Mouse (Mus musculus): ENCODE measurements around the gene Isca1. TPM values are rescaled to one million over a fixed set of nuclear protein-coding genes. Genes with fewer than 3 reads are reported as not detected.

Isca1 gene
- polyA plus RNA-seq, 1 experiment from 2014 or later: 131 TPM

DNA sequence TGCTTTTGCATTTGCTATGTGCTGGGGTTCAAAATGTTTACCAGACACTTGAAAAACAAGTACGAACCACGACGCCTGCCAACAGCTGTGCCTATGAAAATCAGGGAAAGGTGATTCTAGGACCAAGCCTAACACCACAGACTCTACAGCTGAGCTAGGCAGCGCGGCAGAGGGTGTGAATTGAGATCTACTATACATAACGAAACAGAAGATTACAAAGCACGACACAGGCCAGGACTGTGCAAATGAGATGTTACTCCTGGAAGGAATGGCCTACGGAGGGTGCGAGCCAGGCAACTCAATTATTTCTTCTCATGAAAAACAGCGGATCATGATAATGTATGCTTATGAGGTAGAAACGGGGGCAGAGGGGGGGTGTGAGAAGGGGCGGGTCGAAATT is 1.1 kb downstream of the Isca1 start:
- Histone ChIP-seq H3K4me1 (ENCODE audit: control insufficient read depth, insufficient read depth, low read length) (peaks cover 21% of the 10 kb centered on the region), H3K4me3 (ENCODE audit: low read depth, low read length) (peak overlapping the region; percentile 82), H3K9me3 (ENCODE audit: control insufficient read depth, low read length) (no peaks in the 10 kb centered on the region), H3K27ac (ENCODE audit: low read depth, low read length) (no peak overlapping the region), H3K36me3 (ENCODE audit: control insufficient read depth, insufficient read depth, low read length) (no peaks in the 10 kb centered on the region), H3K4me2 (ENCODE audit: low read depth) (peak overlapping the region; percentile 78), H3K27me3 (ENCODE audit: control insufficient read depth, insufficient read depth, low read length) (no peaks in the 10 kb centered on the region), H3K9ac (ENCODE audit: low read length) (peak overlapping the region; percentile 23; the same call in 1 of the 2 replicates)
- ATAC-seq (ENCODE audit: insufficient read depth, low FRiP score, low TSS enrichment) (no peak), DNase-seq (ENCODE audit: low spot score) (no peak)
- 50% methylated on average over 13 of the region's 13 CpGs for WGBS

- Histone ChIP-seq H3K4me2 (ENCODE audit: low read depth) (no peak overlapping the region), H3K36me3 (ENCODE audit: control insufficient read depth, insufficient read depth, low read length) (peaks cover 3% of the 10 kb centered on the region; the same call in 1 of the 2 replicates), H3K9ac (ENCODE audit: low read length) (no peak overlapping the region), H3K4me3 (ENCODE audit: low read depth, low read length) (no peak overlapping the region), H3K9me3 (ENCODE audit: control insufficient read depth, low read length) (no peaks in the 10 kb centered on the region), H3K27me3 (ENCODE audit: control insufficient read depth, insufficient read depth, low read length) (no peaks in the 10 kb centered on the region), H3K4me1 (ENCODE audit: control insufficient read depth, insufficient read depth, low read length) (peaks cover 21% of the 10 kb centered on the region), H3K27ac (ENCODE audit: low read depth, low read length) (no peak overlapping the region)
- WGBS: 75% methylated on average over 11 of the region's 11 CpGs
- ATAC-seq (ENCODE audit: insufficient read depth, low FRiP score, low TSS enrichment) (no peak), DNase-seq (ENCODE audit: low spot score) (no peak)
Observed at GRCm38 (mm10) chr13:59766786-59767515, 2.7 kb downstream of the Isca1 start.

DNA sequence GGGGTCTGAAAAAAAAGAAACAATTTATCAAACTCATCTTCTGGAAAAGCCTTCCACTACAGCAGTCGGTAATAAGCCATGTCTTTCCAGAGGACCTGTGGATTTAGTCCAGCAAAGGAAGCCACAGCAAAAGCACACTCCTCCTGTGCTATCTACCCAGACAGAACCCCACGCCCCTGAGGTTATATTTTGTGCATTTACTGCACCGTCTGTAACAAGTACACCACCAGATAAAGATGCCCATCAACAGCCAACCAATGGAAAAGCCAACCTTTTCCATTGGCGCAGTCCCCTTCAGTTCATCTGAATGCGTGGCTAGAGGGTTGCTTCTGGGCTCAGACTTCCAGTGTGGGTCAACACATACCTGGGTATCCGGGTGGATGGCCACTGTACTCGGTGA is 6.8 kb downstream of the Isca1 start:
- Histone ChIP-seq H3K27me3 (ENCODE audit: control insufficient read depth, insufficient read depth, low read length) (no peaks in the 10 kb centered on the region), H3K9me3 (ENCODE audit: control insufficient read depth, low read length) (no peaks in the 10 kb centered on the region), H3K4me3 (ENCODE audit: low read depth, low read length) (no peak overlapping the region), H3K4me2 (ENCODE audit: low read depth) (no peak overlapping the region), H3K27ac (ENCODE audit: low read depth, low read length) (no peak overlapping the region), H3K9ac (ENCODE audit: low read length) (no peak overlapping the region), H3K36me3 (ENCODE audit: control insufficient read depth, insufficient read depth, low read length) (peaks cover 5% of the 10 kb centered on the region), H3K4me1 (ENCODE audit: control insufficient read depth, insufficient read depth, low read length) (peaks cover 15% of the 10 kb centered on the region; the same call in 1 of the 2 replicates)
- DNase-seq (ENCODE audit: low spot score) (no peak), ATAC-seq (ENCODE audit: insufficient read depth, low FRiP score, low TSS enrichment) (no peak)
- 95% methylated on average over 7 of the region's 7 CpGs for WGBS

DNA sequence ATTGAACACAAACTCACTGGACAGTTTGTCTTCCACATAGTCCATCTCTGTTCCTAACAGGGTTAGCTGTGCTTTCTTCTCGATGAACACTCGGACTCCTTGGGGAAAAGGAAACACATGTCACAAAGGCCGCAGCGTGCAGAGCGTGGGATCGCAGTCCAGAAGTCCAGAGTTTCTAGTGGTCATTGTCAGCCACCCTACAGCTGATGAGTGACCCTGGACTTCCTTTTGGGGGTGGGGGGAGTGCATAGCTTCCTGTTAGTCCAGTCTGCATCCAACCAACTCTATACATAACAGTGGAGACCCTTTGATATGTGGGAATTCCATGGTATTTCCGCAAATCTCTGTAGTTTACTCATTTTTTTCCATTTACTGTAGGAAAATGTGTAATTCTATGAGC is 12.7 kb downstream of the Isca1 start:
- no peaks in the 10 kb centered on the region for H3K9me3 ChIP-seq (ENCODE audit: control insufficient read depth, low read length)
- no peak overlapping the region for H3K27ac ChIP-seq (ENCODE audit: low read depth, low read length)
- 94% methylated on average over 7 of the region's 7 CpGs for WGBS
- H3K4me3 ChIP-seq (ENCODE audit: low read depth, low read length): no peak overlapping the region
- H3K4me2 ChIP-seq (ENCODE audit: low read depth): no peak overlapping the region
- ATAC-seq (ENCODE audit: insufficient read depth, low FRiP score, low TSS enrichment): no peak
- H3K4me1 ChIP-seq (ENCODE audit: control insufficient read depth, insufficient read depth, low read length): no peaks in the 10 kb centered on the region
- no peak overlapping the region for H3K9ac ChIP-seq (ENCODE audit: low read length)
- H3K27me3 ChIP-seq (ENCODE audit: control insufficient read depth, insufficient read depth, low read length): no peaks in the 10 kb centered on the region
- DNase-seq (ENCODE audit: low spot score): no peak
- peaks cover 7% of the 10 kb centered on the region for H3K36me3 ChIP-seq (ENCODE audit: control insufficient read depth, insufficient read depth, low read length)

DNA sequence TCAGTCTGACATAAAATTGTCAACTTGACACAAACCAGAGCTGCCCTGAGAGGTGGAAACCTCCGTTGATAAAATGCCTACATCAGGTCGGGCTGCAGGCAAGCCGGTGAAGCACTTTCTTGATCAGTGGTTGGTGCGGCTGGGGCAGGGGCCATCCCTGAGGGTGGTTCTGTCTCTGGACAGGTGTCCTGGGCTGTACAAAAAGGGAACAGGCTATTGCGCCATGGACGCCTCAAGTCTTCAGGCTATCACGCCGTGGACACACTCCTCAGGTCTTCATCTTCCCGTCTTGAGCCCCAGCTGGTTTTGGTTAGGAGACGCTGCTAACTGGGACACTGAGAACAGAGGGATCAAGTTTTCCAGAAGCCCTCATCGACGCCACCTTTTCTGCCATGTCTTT is 19.3 kb downstream of the Isca1 start:
- no peak overlapping the region for H3K27ac ChIP-seq (ENCODE audit: low read depth, low read length)
- no peak overlapping the region for H3K9ac ChIP-seq (ENCODE audit: low read length)
- H3K36me3 ChIP-seq (ENCODE audit: control insufficient read depth, insufficient read depth, low read length): peaks cover 3% of the 10 kb centered on the region; the same call in 1 of the 2 replicates
- no peak overlapping the region for H3K4me3 ChIP-seq (ENCODE audit: low read depth, low read length)
- H3K9me3 ChIP-seq (ENCODE audit: control insufficient read depth, low read length): no peaks in the 10 kb centered on the region
- 85% methylated on average over 12 of the region's 12 CpGs for WGBS
- no peak overlapping the region for H3K4me2 ChIP-seq (ENCODE audit: low read depth)
- no peak for ATAC-seq (ENCODE audit: insufficient read depth, low FRiP score, low TSS enrichment)
- H3K4me1 ChIP-seq (ENCODE audit: control insufficient read depth, insufficient read depth, low read length): no peaks in the 10 kb centered on the region
- H3K27me3 ChIP-seq (ENCODE audit: control insufficient read depth, insufficient read depth, low read length): no peaks in the 10 kb centered on the region
- no peak for DNase-seq (ENCODE audit: low spot score)

- Histone ChIP-seq H3K9ac (ENCODE audit: low read length) (no peak within 1 kb of the TSS), H3K27me3 (ENCODE audit: control insufficient read depth, insufficient read depth, low read length) (no peaks in the 10 kb centered on the region), H3K9me3 (ENCODE audit: control insufficient read depth, low read length) (no peaks in the 10 kb centered on the region), H3K36me3 (ENCODE audit: control insufficient read depth, insufficient read depth, low read length) (no peaks in the 10 kb centered on the region), H3K4me3 (ENCODE audit: low read depth, low read length) (no peak within 1 kb of the TSS), H3K4me1 (ENCODE audit: control insufficient read depth, insufficient read depth, low read length) (no peaks in the 10 kb centered on the region), H3K4me2 (ENCODE audit: low read depth) (no peak within 1 kb of the TSS), H3K27ac (ENCODE audit: low read depth, low read length) (no peak within 1 kb of the TSS)
- DNase-seq (ENCODE audit: low spot score) (no peak), ATAC-seq (ENCODE audit: insufficient read depth, low FRiP score, low TSS enrichment) (no peak)
- 90% methylated on average over 9 of the region's 9 CpGs for WGBS
Observed at GRCm38 (mm10) chr13:59746711-59747110, 22.9 kb downstream of the Isca1 start, which contains the start of gene 1700014D04Rik. Gene 1700014D04Rik, minus strand, starts transcription at chr13:59746752.

- H3K4me2 ChIP-seq (ENCODE audit: low read depth): no peak overlapping the region
- H3K4me3 ChIP-seq (ENCODE audit: low read depth, low read length): no peak overlapping the region
- no peaks in the 10 kb centered on the region for H3K27me3 ChIP-seq (ENCODE audit: control insufficient read depth, insufficient read depth, low read length)
- no peaks in the 10 kb centered on the region for H3K36me3 ChIP-seq (ENCODE audit: control insufficient read depth, insufficient read depth, low read length)
- 81% methylated on average over 5 of the region's 6 CpGs for WGBS
- H3K9ac ChIP-seq (ENCODE audit: low read length): no peak overlapping the region
- no peaks in the 10 kb centered on the region for H3K4me1 ChIP-seq (ENCODE audit: control insufficient read depth, insufficient read depth, low read length)
- ATAC-seq (ENCODE audit: insufficient read depth, low FRiP score, low TSS enrichment) (no peak), DNase-seq (ENCODE audit: low spot score) (no peak)
- H3K27ac ChIP-seq (ENCODE audit: low read depth, low read length): no peak overlapping the region
- no peaks in the 10 kb centered on the region for H3K9me3 ChIP-seq (ENCODE audit: control insufficient read depth, low read length)
Observed at GRCm38 (mm10) chr13:59746164-59746563, 23.4 kb downstream of the Isca1 start.

- Histone ChIP-seq H3K36me3 (ENCODE audit: control insufficient read depth, insufficient read depth, low read length) (no peaks in the 10 kb centered on the region), H3K4me3 (ENCODE audit: low read depth, low read length) (no peak overlapping the region), H3K9me3 (ENCODE audit: control insufficient read depth, low read length) (no peaks in the 10 kb centered on the region), H3K4me1 (ENCODE audit: control insufficient read depth, insufficient read depth, low read length) (no peaks in the 10 kb centered on the region), H3K4me2 (ENCODE audit: low read depth) (no peak overlapping the region), H3K27me3 (ENCODE audit: control insufficient read depth, insufficient read depth, low read length) (no peaks in the 10 kb centered on the region), H3K27ac (ENCODE audit: low read depth, low read length) (no peak overlapping the region), H3K9ac (ENCODE audit: low read length) (no peak overlapping the region)
- no peak for ATAC-seq (ENCODE audit: insufficient read depth, low FRiP score, low TSS enrichment)
- 86% methylated on average over 6 of the region's 6 CpGs for WGBS
- no peak for DNase-seq (ENCODE audit: low spot score)
Observed at GRCm38 (mm10) chr13:59745462-59745861, 24.1 kb downstream of the Isca1 start.

DNA sequence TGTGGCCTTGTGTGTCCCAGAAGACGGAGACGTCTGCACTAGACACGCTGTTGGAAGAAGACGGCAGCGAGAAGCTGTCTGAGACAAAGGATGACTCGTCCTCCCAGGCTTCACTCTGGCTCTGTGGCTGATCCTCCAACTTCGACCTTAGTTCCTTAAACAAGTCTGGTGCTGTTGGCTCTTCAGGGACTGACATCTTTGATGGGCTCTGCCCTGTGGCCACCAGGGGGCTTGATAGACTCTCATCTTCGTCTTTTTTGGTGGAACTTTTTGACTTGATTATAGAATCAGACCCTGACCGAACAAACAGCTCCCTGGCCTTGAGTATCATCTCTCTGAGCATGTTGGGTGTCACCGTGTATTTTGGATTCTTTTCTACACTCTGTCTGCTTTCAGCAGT is 27.9 kb downstream of the Isca1 start:
- no peaks in the 10 kb centered on the region for H3K4me1 ChIP-seq (ENCODE audit: control insufficient read depth, insufficient read depth, low read length)
- H3K4me2 ChIP-seq (ENCODE audit: low read depth): no peak overlapping the region
- no peak for DNase-seq (ENCODE audit: low spot score)
- H3K27me3 ChIP-seq (ENCODE audit: control insufficient read depth, insufficient read depth, low read length): no peaks in the 10 kb centered on the region
- H3K36me3 ChIP-seq (ENCODE audit: control insufficient read depth, insufficient read depth, low read length): no peaks in the 10 kb centered on the region
- H3K9me3 ChIP-seq (ENCODE audit: control insufficient read depth, low read length): no peaks in the 10 kb centered on the region
- H3K4me3 ChIP-seq (ENCODE audit: low read depth, low read length): no peak overlapping the region
- no peak overlapping the region for H3K9ac ChIP-seq (ENCODE audit: low read length)
- ATAC-seq (ENCODE audit: insufficient read depth, low FRiP score, low TSS enrichment): no peak
- WGBS: 86% methylated on average over 10 of the region's 10 CpGs
- no peak overlapping the region for H3K27ac ChIP-seq (ENCODE audit: low read depth, low read length)
